Mouse (Mus musculus): ENCODE results near the gene Myo15b.

Myo15b gene

DNA sequence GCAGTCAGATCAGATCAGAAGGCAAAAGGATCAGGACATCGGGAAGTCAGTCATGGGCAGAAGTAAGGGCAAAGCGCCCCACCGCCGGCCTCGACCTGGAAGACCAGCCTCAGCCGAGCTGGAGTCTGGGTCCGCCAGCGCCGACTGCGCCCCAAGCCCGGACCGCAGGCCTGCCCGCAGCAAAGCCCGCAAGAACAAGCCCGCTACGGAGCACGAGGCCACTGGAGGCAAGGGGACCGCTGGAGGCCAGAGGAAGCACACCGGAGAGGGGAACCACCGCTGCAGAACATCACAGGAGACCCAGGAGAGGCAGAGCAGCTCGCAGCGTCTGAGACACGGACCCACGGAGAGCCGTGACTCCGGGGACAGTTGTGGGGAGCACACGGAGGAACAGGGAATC is at the start of gene Myo15b:
Myo15b (plus strand) TSS at position 53 of the 400 bp plus-strand sequence.
- peak in 1 of 2 experiments; percentile 36 for DNase-seq

- DNase-seq = peak; percentile 68 to 75
Measured at GRCm38 (mm10) chr11:115808696-115809310, 49.4 kb upstream of the Myo15b start.

DNA sequence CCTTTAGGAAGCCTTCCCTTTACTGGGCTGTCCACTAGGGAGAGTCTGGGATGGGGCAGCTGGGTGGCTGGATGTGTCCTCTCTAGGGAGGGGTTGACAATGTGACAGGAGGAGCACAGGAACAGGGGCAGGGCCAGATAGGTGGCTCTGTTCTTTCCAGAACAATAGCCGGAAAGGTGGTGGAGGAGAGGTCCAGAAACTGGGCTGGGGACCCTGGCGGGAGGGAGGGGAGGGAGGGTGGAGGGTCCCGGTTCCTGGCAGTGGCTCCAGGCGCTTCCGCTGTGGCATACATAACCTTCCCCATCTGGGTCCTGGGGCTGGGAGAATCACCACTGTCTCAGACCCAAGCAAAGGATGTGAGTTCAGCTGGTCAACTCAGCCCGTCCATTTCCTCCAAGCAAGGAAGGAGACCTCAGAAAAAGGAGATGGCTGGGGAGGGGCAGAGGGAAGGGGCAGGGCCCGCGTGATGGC is 48.9 kb upstream of the Myo15b start:
- DNase-seq = peak; percentile 46 to 67

DNA sequence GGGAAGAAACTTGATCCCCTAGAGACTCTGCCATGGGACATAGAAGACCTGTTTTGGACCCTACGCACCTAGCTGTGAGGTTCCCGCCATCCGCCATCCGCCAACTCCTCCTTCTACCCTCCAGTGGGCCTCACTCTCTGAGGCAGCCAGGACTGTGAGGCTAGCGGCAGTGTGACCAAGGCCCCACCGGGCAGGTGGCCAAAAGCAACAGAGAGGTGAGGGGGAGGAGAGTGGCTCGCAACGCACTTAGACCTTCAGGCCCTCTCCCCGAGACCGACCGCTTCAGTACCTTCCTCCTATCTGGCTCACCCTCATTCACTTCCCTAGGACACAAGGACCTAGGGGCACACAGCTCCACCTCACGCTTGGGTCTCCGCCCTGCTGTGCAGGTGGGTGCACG is 47.8 kb upstream of the Myo15b start:
- DNase-seq = peak; percentile 81 to 87

DNA sequence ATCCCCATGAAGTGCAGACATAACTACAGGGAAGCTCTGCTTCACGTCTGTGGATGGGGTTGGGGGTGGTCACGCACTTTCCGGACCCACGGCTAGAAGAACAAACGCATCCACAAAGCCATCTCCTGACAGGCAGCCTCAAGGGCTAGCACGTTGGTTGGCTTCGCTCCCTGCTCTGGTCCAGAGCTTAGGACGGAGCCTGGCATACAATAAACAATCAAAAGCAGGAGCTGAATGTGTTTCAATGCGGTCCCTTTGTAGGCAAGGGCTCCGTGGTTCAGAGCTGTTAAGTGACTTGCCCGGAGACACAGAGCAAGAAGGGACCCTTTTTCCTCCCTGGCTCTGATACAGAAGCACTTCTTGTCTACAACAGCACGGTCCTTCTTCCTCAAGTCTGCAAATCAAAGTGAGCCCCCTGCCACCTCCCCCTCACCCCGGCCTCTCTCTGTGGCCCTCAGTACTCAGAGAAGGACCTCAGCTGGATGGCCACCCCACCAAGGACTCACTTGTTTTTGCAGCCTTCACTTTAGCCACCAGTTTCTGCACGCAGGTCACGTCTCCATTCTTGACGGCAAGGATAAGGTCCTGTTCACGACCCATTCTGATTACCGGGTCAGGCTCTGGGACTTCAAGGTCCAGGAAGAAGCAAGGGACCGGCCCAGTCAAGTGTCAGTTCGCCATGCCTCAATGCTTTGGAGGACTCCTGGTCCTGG is 46.7 kb upstream of the Myo15b start:
- DNase-seq = no peak

DNA sequence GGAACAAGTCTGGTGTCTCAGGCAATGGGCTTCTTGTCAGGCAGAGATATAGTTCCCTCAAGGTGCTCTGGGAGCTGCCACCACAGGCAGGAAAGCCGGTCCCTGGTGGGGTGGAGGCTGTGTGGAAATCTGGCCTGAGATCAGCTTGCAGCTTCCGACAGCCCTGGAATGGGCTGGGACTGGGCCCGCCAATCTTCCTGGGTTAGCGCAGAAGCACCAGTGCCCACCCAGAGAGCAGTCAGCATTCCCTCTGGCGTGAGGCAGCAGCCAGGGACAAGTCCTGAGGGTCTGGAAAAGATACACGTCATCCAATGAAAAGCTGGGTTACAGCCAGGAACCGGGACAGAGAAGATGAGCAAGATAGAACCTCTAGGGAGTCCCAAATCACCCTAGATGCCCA is 46.1 kb upstream of the Myo15b start:
- DNase-seq = peak; percentile 44 to 70

DNA sequence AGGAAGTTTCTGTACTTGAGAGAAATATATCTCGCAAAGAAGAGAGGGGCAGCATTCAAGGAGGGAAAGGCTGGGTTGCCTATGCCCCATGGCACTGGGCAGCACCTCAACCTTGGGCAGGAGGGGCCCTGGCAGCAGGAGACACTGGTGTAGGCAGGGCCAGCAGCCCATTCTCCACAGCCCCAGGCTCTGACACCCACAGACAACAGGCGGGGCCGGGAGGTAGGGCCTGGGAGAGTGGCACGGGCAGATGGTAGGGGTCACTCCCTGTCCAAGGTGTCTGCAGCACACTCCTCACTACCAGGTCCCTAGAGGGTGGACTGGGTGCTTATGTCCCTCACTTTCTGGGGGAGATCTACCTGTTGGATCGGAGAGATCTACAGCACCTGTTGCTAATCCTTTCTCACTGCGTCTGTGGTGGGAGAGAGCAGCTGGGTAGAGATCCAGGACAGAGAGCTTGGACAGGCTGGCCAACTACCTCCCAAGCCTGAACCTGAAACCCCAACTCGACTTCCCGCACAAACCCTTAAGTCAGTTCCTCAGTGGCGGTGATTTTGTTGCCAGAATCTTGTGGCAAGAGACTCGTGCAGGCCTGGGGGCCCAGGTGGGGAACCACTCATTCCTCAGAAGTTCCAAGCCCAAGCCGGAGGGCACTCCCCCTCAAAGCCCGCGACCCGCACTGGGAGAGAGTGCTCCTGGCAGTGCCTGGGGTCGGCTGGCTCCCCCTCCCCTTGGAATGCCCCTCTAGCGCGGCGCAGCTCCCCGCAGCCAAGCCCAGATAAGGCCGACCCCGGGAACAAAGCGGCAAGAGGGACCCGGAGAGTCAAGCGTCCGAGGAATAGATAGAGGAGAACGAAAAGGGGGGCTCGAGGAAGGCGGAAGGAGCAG is 45.4 kb upstream of the Myo15b start:
- peak; percentile 51 to 53 for DNase-seq

DNA sequence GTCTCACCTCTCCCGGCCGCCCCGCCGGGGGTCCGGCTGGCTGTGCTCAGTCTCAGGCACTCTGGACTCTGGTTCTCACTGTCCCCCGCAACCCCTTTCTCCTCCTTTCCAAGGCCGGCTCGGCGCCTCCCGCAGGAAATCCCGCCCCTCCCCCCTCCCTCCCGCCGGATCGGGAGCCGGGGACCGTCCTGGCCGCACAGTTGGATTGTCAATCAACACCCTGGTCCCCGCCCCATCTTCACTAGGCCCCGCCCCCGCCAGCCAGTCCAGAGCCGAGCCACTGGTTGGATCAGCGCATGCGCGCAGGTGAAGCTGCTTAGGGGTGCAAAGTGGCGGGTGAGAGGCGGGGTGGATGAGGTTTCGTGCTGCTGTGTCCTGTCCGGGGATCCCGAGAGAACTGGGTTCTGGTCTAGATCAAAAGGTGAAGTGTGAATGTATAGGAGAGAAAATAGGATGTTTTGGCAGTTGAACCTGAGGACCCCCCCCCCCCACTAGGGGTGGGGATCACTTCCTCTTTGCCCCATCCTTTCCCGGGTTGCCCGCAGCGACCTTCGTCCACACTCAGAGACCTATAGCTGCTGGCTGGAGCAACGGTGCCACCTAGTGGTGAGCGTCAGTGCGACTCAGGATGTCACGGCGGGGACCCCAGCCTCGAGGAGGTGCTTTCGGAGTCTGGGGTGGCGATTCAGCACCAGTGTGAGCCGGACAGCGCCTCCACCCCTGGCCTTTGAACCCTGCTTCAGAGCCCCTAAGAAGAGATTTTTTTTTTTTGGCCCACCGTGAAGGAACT is 44.5 kb upstream of the Myo15b start, which contains the start of gene Caskin2:
Caskin2 (minus strand) TSS at position 133 of the 790 bp plus-strand sequence.
- DNase-seq = peak; percentile 99

GRCm38 (mm10) chr11:115814605-115815450 is 43.4 kb upstream of the Myo15b start, which contains the start of gene Tsen54:
TSS of gene Tsen54 (plus strand) at chr11:115814724.
- DNase-seq = peak; percentile 93 to 95

- DNase-seq = no peak
Measured at GRCm38 (mm10) chr11:115817331-115817730, 40.9 kb upstream of the Myo15b start.

- DNase-seq = peak in 1 of 2 experiments; percentile 59
Measured at GRCm38 (mm10) chr11:115819915-115820623, 38.1 kb upstream of the Myo15b start.

DNA sequence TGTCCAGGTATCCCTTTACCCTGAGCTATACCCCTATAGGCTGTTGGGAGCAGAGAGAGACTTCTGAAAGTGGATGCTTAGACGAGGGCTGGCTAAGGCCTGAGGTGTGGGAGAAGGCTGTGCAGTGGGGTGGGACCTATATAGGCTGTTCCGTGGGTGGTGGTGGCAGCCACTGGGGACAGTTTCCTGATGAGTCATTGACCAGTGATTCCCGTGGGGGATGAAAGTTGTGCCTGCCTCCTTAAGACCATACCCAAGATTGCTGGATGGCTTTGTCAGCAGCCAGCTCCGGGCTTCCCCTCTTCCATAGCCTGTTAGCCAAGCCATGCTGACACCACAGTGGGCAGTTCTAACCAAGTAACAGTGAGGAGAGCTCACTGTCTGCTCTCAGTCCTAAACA is 37.2 kb upstream of the Myo15b start:
- DNase-seq = no peak

- peak; percentile 94 to 97 for DNase-seq
Measured at GRCm38 (mm10) chr11:115823774-115824740, 34.1 kb upstream of the Myo15b start, which contains the start of gene Llgl2. TSS of gene Llgl2 (plus strand) at chr11:115824049.

- DNase-seq = peak in 1 of 2 experiments; percentile 10
Measured at GRCm38 (mm10) chr11:115824813-115825212, 33.4 kb upstream of the Myo15b start.

- no peak for DNase-seq
Measured at GRCm38 (mm10) chr11:115826487-115826886, 31.7 kb upstream of the Myo15b start.

DNA sequence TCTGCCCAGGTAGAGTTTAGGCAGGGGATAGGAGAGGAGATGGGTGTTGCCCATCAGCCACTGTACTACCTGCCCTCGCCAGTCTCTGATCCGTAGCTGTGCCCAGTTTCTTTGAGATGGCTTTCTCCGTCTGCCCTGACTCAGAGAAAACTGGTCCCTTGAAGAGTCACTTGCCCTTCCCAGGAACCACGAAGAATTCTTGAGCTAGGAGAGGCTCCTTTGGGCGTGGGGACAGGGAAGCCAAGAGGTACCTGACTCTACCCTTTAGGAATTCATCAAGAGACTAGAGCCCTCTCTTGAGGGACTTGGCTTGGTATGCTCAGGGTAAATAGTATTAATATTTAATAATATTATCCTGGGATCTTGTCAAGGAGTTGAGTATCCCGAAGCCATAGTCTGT is 30.6 kb upstream of the Myo15b start:
- DNase-seq = no peak

- DNase-seq = no peak
Measured at GRCm38 (mm10) chr11:115829036-115829435, 29.2 kb upstream of the Myo15b start.

DNA sequence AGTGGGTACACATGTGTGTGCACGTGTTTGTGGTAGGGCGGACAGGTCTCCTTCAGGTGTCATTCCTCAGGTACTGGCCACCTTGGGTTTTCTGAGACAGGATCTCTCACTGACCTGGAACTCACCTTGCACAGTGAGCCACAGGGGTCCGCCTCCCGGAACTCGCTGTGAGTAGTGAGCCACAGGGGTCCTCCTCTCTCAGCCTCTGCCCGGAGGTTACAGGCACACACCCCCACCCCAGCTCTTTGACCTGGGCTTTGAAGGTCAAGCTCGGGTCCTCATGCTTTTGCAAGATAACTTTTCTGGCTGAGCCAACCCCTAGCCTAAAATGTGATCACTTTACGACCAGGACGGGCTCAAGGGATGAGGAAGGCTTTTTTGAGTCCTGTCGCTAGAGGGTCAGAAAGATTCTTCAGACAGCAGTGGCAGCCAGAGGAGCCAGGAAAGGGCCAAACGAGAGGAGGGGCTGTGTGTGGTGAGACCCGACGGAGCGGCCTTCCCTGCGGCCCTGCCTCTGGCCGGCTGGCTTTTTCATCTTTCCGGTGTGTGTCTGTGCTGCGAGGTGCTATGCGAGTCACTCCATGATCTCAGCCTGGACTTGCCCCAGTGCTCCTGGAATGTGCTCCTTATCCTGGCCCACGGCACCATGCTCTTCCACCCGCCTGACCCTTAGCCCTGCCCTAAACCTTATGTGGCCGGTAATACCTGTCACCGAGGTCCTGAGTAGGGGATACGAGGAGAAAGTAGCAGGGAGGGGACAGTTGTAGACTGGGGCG is 27.5 kb upstream of the Myo15b start:
- peak in 1 of 2 experiments; percentile 62 for DNase-seq
